Mouse (Mus musculus): ENCODE results near the gene Rab3gap1. TPM values are rescaled to one million over a fixed set of nuclear protein-coding genes. Genes with fewer than 3 reads are reported as not detected.

The Rab3gap1 gene
- total and polyA plus RNA-seq, 3 experiments = 25.8 to 62.3 (median 45.5) TPM

GRCm38 (mm10) chr1:127945696-127946575 lies 77.4 kb downstream of the Rab3gap1 start:
- Histone ChIP-seq H3K9me3 (replicated peaks; ENCODE audit: insufficient read depth, low read length) (no peaks in the 10 kb centered on the region), H3K36me3 (ENCODE audit: control insufficient read depth in 1 of 2, insufficient read depth in 2 of 2, low read length in 2 of 2) (peaks cover 0 to 6% of the 10 kb centered on the region in 2 experiments; a peak in 2 of 4 replicates), H3K9ac (ENCODE audit: control insufficient read depth, low read depth, low read length, poor library complexity, severe bottlenecking) (no peak overlapping the region), H3K4me1 (ENCODE audit: control insufficient read depth in 1 of 2, insufficient read depth in 2 of 2, low read length in 2 of 2) (no peaks in the 10 kb centered on the region), H3K79me2 (ENCODE audit: control insufficient read depth, insufficient read depth, low read length, poor library complexity) (no peaks in the 10 kb centered on the region), H3K27ac (ENCODE audit: control insufficient read depth, low read depth, low read length) (no peak overlapping the region), H3K4me3 (ENCODE audit: control insufficient read depth in 1 of 2, insufficient read depth in 1 of 2, low read depth in 2 of 2, low read length in 2 of 2) (no peak overlapping the region), H3K27me3 (ENCODE audit: control insufficient read depth in 1 of 2, insufficient read depth in 2 of 2, low read length in 2 of 2) (no peaks in the 10 kb centered on the region)
- DNase-seq (ENCODE audit: low read depth, low spot score) = no peak
- TF ChIP-seq RCOR1 (IDR thresholded peaks at IDR 0.05; ENCODE audit: low read depth, low read length) (no peak), RAD21 (IDR thresholded peaks at IDR 0.05; ENCODE audit: low read depth, low read length) (no peak), BHLHE40 (IDR thresholded peaks at IDR 0.05; ENCODE audit: borderline replicate concordance, low read depth, low read length) (no peak), ZNF384 (IDR thresholded peaks at IDR 0.05; ENCODE audit: low read depth, low read length) (no peak), POLR2AphosphoS5 (IDR thresholded peaks at IDR 0.05; ENCODE audit: borderline replicate concordance, low read depth, low read length) (no peak), MAZ (IDR thresholded peaks at IDR 0.05; ENCODE audit: low read depth, low read length) (no peak), ZKSCAN1 (IDR thresholded peaks at IDR 0.05; ENCODE audit: low read depth, low read length) (no peak), ZMIZ1 (IDR thresholded peaks at IDR 0.05; ENCODE audit: low read depth, low read length) (no peak)

- H3K27me3 ChIP-seq (ENCODE audit: control insufficient read depth in 1 of 2, insufficient read depth in 2 of 2, low read length in 2 of 2) = no peaks in the 10 kb centered on the region
- H3K4me1 ChIP-seq (ENCODE audit: control insufficient read depth in 1 of 2, insufficient read depth in 2 of 2, low read length in 2 of 2) = no peaks in the 10 kb centered on the region
- no peak overlapping the region for H3K9ac ChIP-seq (ENCODE audit: control insufficient read depth, low read depth, low read length, poor library complexity, severe bottlenecking)
- H3K79me2 ChIP-seq (ENCODE audit: control insufficient read depth, insufficient read depth, low read length, poor library complexity) = no peaks in the 10 kb centered on the region
- no peak overlapping the region for H3K4me3 ChIP-seq (ENCODE audit: control insufficient read depth in 1 of 2, insufficient read depth in 1 of 2, low read depth in 2 of 2, low read length in 2 of 2)
- H3K27ac ChIP-seq (ENCODE audit: control insufficient read depth, low read depth, low read length) = no peak overlapping the region
- H3K9me3 ChIP-seq (replicated peaks; ENCODE audit: insufficient read depth, low read length) = no peaks in the 10 kb centered on the region
- peaks cover 0 to 4% of the 10 kb centered on the region in 2 experiments; a peak in 2 of 4 replicates for H3K36me3 ChIP-seq (ENCODE audit: control insufficient read depth in 1 of 2, insufficient read depth in 2 of 2, low read length in 2 of 2)
- no peak for DNase-seq (ENCODE audit: low read depth, low spot score)
- TF ChIP-seq GATA1 (IDR thresholded peaks at IDR 0.05; ENCODE audit: low read depth, low read length) = 0 out of 2 replicates have a peak, but pooled peaks have one; percentile 37
- TF ChIP-seq TAL1 (IDR thresholded peaks at IDR 0.05; ENCODE audit: low read length) = no peak
These were observed 78.2 kb downstream of the Rab3gap1 start for GRCm38 (mm10) chr1:127946615-127947249.

- no peaks in the 10 kb centered on the region for H3K79me2 ChIP-seq (ENCODE audit: control insufficient read depth, insufficient read depth, low read length, poor library complexity)
- no peaks in the 10 kb centered on the region for H3K4me1 ChIP-seq (ENCODE audit: control insufficient read depth in 1 of 2, insufficient read depth in 2 of 2, low read length in 2 of 2)
- H3K9me3 ChIP-seq (replicated peaks; ENCODE audit: insufficient read depth, low read length) = no peaks in the 10 kb centered on the region
- TF ChIP-seq ZNF384 (IDR thresholded peaks at IDR 0.05; ENCODE audit: low read depth, low read length) = no peak
- no peak for TF ChIP-seq MAFK (IDR thresholded peaks at IDR 0.05; ENCODE audit: borderline replicate concordance, low read depth, low read length)
- TF ChIP-seq SIN3A (IDR thresholded peaks at IDR 0.05; ENCODE audit: low read length) = no peak
- TF ChIP-seq TAL1 (IDR thresholded peaks at IDR 0.05; ENCODE audit: low read length) = no peak
- TF ChIP-seq MXI1 (IDR thresholded peaks at IDR 0.05; ENCODE audit: low read depth, low read length) = no peak
- TF ChIP-seq RCOR1 (IDR thresholded peaks at IDR 0.05; ENCODE audit: low read depth, low read length) = no peak
- TF ChIP-seq MEF2A (IDR thresholded peaks at IDR 0.05; ENCODE audit: extremely low read depth, insufficient replicate concordance, low read depth, low read length, poor library complexity, severe bottlenecking) = no peak
- TF ChIP-seq KAT2A (conservative IDR thresholded peaks at IDR 0.05; ENCODE audit: low read depth, low read length) = no peak
- TF ChIP-seq POLR2AphosphoS2 (IDR thresholded peaks at IDR 0.05; ENCODE audit: low read length) = no peak
- TF ChIP-seq CHD1 (IDR thresholded peaks at IDR 0.05; ENCODE audit: low read depth, low read length) = no peak
- no peak for TF ChIP-seq E2F4 (IDR thresholded peaks at IDR 0.05; ENCODE audit: borderline replicate concordance, low read depth, low read length)
- TF ChIP-seq MAZ (IDR thresholded peaks at IDR 0.05; ENCODE audit: low read depth, low read length) = no peak
- TF ChIP-seq NRF1 (IDR thresholded peaks at IDR 0.05; ENCODE audit: insufficient read depth, low read depth, low read length, poor library complexity, severe bottlenecking) = no peak
- TF ChIP-seq MAX (IDR thresholded peaks at IDR 0.05; ENCODE audit: low read length) = no peak
- H3K4me3 ChIP-seq (ENCODE audit: control insufficient read depth in 1 of 2, insufficient read depth in 1 of 2, low read depth in 2 of 2, low read length in 2 of 2) = no peak overlapping the region
- no peak overlapping the region for H3K9ac ChIP-seq (ENCODE audit: control insufficient read depth, low read depth, low read length, poor library complexity, severe bottlenecking)
- no peaks in the 10 kb centered on the region for H3K27me3 ChIP-seq (ENCODE audit: control insufficient read depth in 1 of 2, insufficient read depth in 2 of 2, low read length in 2 of 2)
- no peak for DNase-seq (ENCODE audit: low read depth, low spot score)
- no peak overlapping the region for H3K27ac ChIP-seq (ENCODE audit: control insufficient read depth, low read depth, low read length)
- H3K36me3 ChIP-seq (ENCODE audit: control insufficient read depth in 1 of 2, insufficient read depth in 2 of 2, low read length in 2 of 2) = no peaks in the 10 kb centered on the region
These were observed 80.2 kb downstream of the Rab3gap1 start for GRCm38 (mm10) chr1:127948748-127949147.
